Mouse (Mus musculus) gastrocnemius, adult 2 months (tissue): ENCODE measurements around the gene Gmpr. TPM values are rescaled to one million over a fixed set of nuclear protein-coding genes. Genes with fewer than 3 reads are reported as not detected.

Experiments used
- DNase-seq: peaks from one replicate; pipeline ENCODE4 v3.0.0; 2022
- H3K27ac ChIP-seq: fragments of 200-600 bp; 2 replicates; pipeline ENCODE4 v1.8.1; 2022; ENCODE audit warnings: mild to moderate bottlenecking
- H3K4me3 ChIP-seq: fragments of 200-600 bp; 2 replicates; pipeline ENCODE4 v1.8.1; 2022; ENCODE audit warnings: mild to moderate bottlenecking, moderate library complexity
- CTCF ChIP-seq: fragments of 200-600 bp; IDR thresholded peaks from 2 replicates; pipeline ENCODE4 v1.8.1; 2022; ENCODE audit warnings: antibody characterized with exemption, mild to moderate bottlenecking, moderate library complexity
- intact Hi-C: fragments of 180-260 bp; cut with DNase I; formaldehyde crosslinking; loops from one replicate; pipeline ENCODE4 v1.15.1; 2025
- total RNA-seq, 2 experiments: library from RNA; stranded (reverse); gene quantifications; 2 replicates each; pipeline ENCODE4 v1.2.3; 2021

The Gmpr gene
- total RNA-seq, 2 experiments from 2014 or later: 152 to 185 TPM

DNA sequence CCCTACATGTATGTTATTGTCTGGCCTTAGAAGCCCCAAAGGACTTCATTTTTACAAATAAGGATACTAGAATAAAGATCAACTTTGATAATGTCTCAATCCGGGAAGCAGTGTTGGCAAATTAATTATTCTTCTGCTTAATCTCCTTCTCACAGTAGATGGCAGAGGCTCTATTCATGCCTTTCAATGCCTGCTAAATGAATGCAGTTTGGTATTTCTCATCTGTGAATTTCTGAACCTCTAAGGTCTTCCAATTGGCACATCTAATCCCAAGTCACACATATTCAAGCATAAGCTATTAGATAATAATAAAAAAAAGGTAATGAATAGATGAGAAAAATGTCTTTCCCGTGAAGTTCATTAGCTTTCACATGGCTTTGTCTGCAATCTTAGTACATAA, 92.6 kb downstream of the Gmpr start:
- intact Hi-C loops: no loop called here
- Histone ChIP-seq H3K4me3 (no peak overlapping the region), H3K27ac (no peak overlapping the region)
- DNase-seq: no peak
- no peak for TF ChIP-seq CTCF

DNA sequence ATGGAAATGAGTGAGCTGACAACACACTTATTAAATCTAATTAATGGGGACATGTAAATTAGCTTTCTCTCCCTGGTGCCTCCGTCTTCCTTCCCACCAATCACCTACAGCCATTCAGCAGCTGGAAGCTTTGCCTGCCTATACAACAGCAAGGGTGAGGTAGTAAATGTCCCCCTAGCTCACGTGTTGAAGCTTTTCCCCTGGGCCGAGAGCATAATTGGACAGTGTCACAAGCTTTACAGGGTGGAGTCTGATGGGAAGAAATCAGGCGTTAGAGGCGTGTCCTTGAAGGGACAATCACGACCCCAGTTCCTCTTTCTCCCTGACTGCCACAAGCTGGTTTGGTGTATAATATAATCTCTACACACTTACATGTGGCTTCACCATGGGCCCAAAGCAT, 93.2 kb downstream of the Gmpr start:
- no peak for TF ChIP-seq CTCF
- Histone ChIP-seq H3K27ac (no peak overlapping the region), H3K4me3 (no peak overlapping the region)
- DNase-seq: no peak
- intact Hi-C loops: no loop called here

Other genes with a start within 250 kb of the Gmpr start
- 10 to 100 TPM in 1 of 2 experiments, 1 to 10 TPM in 1; 8.3 to 18.5 TPM for gene Mylip, start 117.7 kb upstream of the Gmpr start, total RNA-seq